Mouse (Mus musculus): ENCODE results near the gene Ece1.
A peak's percentile ranks its signal among the peaks of the same experiment; 100 is the strongest.
"Not testable (repeated sequence)": the region's sequence is repeated elsewhere in the genome, so short reads cannot be mapped to it uniquely, and the experiment has no call there.

Ece1 gene

DNA sequence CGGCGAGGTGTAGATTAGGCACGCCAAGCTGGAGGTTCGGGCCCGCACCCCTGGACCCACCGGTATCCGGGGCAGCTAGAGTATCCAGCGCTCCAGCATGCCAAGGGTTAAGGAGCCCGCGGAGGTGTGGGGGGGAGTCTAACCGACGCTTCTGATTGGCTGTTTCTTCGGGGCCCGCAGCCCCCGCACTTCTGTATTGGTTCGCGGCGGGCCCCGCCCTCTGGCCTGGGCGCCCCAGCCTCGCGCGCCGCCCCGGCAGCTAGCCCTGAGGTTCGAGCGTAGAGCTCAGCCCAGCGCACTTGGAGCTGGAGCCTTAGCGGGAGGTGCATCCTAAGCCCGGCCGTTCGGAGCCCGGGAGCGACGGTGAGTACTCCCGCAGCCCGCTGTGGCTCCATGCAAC, at the start of gene Ece1:
Ece1 (plus strand) TSS at position 219 of the 400 bp plus-strand sequence.
- DNase-seq (ENCODE audit: low spot score) = peak; percentile 85

DNA sequence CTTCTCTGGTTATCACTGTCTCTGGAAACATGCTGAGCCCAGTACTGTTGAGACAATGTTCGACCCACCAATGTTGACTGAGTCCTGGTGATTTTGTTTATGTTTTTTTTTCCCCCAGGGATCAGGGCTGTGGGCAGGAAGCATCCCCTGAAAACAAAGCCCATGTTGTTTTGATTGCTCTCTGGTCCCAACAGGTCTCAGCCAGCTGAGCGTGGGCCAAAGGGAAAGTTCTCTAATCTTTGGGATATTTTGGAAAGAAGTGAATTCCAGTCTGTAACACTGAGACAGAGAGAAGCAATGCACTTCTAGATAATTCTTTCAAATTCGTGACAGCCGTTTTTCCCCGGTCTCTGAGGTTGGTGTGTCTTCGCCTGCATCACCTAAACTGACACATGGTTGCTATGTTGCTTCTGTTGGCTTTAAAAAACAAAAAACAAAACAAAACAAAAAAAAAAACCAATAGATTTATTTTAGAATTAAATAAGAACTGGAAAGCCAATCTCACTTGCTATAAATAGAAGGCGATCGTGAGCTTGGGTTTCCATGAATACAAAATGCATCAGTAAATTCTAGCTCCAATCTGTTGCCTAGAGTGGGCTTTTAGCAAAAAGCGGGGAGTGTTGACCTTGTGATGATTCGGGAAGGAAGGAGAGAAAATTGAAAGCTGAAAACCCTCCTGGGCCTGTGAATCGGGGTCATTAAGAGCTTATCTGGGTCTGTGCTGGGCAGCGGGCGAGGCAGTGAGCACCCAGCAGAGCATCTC, 48.9 kb upstream of the Ece1 start:
- no peak for DNase-seq (ENCODE audit: low spot score)

DNA sequence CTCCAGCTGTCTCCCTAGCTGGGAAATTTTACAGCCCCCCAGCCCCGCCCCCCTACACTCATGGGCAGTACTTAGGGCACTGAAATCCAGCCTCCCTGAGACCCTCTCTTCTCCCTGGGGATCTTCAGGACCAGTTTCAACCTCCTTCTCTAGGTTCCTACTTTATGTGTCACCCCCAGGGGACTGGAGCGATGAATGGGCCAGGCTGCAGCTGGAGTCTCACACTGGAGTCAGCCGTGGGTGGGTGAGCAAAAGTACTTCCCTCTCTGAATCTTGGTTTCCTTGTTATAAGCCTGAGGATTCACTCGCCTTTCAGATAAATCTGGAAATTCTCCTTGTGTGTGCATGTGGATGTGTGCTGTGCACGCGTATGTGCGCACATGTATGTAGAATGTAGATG, 47.9 kb upstream of the Ece1 start:
- DNase-seq (ENCODE audit: low spot score) = no peak

DNA sequence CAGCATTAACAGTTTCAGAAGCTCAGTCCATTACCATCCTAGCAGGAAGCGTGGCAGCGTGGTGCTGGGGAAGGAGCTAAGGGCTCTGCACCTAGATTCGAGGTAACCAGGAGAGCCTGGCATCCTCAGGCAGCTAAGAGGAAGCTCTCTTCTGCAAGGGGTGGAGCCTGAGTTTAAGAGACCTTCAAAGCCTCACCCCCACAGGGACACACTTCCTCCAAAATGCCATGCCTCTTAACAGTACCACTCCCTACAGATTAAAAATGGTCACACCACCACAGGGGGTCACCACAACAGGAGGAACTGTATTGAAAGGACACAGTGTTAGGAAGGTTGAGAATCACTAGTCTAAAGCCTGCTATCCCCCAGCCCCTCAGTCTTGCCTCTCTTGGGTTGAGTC, 46.6 kb upstream of the Ece1 start:
- DNase-seq (ENCODE audit: low spot score) = no peak

DNA sequence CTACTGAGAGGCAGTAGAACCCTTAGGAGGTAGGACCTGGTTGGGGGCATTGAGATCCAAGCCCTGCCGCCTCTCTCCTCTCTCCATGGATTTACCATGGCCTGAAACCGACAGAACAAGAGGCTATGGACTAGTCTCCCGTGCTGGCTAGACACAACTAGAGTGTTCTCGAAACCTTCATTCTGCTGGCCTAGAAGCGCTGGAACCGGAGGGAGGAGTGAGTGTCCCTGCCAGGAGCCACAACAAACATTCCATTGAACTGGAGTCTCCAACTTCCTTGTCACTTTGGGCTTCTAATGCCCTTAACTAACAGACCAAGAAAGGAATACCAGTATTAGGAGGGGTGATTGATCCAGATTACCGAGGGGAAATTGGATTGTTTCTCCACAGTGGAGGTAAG, 45.8 kb upstream of the Ece1 start:
- DNase-seq (ENCODE audit: low spot score) = no peak

DNA sequence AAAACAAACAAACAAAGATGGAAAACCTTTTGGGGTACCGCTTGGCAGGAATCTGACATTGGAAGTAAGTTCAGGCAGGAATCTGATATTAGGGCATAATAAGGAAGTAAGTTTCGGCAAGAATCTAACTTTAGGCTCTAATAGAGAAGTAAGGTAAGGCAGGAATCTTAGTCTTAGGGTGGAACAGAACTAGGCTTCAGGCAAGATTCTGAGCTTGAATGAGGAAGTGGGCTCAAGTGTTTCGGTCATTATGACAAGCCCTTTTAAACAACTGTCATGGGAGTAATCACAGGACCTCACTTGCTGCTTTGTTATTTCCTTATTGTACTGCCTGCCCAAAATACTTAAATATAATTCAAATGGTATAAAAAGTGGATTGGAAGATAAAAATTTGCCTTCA, 43.7 kb upstream of the Ece1 start:
- DNase-seq (ENCODE audit: low spot score) = no peak

DNA sequence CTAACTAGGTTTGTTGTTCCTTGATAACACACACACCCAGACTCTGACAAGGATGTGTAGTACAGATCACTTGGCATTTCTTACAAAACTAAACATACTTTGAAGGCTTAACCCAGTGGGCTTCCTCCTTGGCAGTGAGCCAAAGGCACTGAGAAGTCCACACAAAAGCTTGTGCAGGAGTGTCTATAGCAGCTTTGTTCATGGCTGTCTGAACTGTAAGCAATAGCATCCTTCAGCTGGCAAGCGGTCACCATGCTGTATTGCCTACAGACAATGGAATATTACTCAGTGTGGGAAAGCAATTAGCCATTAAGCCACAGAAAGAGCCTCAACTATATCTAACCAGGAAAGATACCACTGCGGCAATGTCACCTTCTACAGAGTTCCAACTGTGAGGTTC, 42.5 kb upstream of the Ece1 start:
- no peak for DNase-seq (ENCODE audit: low spot score)

DNA sequence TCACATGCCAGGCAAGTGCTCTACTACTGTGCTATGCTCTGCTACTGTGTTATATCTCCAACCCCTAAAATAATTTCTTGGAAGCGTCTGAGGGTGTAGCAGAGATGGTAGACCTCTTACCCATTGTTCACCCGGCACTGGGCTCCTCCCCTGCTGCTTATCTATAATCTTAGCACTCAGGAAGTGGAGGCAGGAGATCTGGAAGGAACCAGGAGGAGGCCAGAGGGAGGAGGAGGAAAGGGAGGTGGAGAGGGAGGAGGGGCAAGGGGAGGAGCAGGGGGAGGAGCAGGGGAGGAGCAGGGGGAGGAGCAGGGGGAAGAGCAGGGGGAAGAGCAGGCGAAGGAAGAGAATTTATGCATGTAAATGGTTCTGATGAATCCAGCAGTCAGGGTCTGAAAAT, 41.3 kb upstream of the Ece1 start:
- no peak for DNase-seq (ENCODE audit: low spot score)

DNA sequence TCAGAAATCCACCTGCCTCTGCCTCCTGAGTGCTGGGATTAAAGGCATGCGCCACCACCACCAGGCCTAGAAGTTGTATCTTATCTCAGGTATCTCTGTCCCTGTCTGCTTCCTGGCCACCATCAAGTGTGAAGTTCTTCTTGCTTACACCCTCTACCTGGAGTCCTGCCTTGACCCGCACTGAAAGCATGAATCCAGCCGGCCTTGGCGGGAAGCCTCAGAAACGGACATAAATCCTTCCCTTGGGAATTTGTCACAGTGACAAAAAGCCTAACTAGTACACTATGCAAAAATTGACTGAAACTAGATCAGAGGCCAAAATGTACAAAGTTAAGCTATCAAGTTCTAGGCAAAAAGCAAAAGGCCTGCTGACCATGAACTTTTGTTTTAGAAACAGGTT, 39.5 kb upstream of the Ece1 start:
- no peak for DNase-seq (ENCODE audit: low spot score)

DNA sequence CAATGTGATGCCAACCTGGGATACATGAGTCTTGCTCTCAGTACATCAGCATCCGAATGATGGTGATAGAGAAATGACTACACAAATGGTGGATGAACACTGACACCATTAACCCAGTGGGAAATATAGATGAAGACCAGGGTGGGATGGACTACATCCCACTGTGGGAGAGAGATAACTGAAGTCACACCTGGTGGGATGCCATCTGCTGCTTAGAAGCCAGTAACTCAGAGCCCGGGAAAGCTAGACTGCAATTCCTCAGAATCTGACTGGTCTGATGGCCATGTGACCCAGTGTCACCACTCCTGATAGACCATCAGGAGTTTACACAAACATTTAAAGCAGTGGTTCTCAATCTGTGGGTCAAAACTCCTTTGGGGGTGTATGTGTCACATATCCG, 38.5 kb upstream of the Ece1 start:
- no peak for DNase-seq (ENCODE audit: low spot score)

DNA sequence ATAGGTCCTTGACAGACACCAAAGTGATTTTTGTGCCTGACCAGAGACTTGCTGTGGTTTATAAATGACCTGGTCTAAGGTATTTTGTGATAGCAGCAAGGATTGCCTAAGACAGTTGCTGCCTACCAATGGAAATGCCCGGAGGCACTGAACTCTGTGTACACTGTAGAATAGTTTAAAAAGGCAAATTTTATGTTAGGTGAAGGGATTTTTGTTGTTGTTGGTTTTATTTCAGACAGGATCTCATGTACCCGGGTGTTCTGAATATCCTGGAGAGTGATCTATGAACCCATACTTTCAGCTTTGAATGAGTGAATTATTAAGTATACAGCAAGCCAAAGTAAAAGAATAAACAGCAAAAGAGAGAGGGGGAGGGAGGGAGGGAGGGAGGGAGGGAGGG, 37.2 kb upstream of the Ece1 start:
- DNase-seq (ENCODE audit: low spot score) = no peak

DNA sequence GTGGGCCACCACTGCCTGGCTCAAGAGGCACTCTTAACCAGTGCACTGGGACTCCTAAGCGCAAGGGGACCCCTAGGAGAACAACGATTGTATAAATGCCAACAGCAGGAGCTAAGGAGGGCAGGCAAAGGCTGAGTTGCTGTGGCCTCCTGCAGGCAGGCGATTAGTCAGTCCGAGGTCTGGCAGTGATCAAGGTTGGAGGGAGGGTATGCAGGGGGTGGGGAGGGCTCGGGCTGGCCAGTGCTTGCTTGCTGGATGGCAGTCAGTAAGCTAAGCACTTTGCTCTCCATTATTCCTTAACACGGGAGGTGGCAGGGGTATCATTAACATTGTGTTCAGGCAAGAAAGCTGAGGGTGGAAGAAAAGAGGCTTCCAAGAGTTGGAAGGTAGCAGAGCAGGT, 31.7 kb upstream of the Ece1 start:
- DNase-seq (ENCODE audit: low spot score) = no peak

DNA sequence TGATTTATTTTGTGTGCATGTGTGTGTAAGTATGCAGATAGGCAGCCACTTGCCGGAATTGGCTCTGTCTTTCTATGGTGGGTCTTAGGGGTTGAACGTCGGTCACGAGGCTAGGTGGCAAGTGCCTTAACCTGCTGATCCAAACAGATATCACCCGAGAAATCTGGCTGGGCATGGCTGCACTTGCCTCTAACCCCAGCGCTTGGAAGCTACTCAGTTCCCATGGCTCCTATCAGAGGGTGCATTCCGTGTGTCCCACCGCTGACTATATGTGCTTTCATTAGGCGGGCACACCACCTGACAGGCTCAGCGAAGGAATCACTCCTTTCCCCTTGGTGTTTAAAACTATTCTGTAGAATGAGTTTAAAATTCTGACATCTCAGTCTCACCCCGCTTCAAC, 30.4 kb upstream of the Ece1 start:
- no peak for DNase-seq (ENCODE audit: low spot score)

DNA sequence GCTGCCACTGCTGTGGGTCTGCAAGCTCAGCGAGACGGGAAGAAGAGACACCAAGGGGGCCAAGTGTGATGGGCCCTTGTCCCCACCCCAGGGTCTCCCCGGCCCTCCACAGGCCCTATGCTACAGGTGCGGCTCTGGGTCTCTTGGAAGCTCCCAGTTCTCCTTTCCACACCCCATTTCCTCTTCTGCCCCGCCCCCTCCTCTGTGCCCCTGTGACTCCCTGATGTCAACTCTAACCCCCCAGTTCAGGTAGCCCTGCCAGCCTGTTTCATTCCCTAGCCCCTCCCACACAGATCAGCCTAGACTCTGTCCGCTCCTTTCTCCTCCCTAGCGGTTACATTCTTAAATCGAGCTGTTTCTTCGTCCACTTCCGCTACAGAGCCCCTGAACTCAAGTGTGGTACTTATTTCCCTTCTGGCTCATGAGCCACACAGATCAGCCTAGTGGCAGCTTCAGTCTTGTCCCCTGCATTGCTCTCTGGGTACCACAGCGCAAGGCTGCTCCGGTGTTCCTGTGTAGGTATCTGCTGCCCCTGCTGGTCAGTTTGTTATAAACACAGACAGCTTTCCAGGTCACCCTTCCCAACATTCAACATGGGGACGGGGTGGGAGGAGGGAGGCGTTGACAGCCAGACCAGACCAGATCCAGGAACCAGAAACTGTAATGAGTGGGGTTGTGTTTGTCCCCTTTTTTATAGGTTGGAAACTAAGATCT, 26.3 kb upstream of the Ece1 start:
- DNase-seq (ENCODE audit: low spot score) = peak; percentile 56

DNA sequence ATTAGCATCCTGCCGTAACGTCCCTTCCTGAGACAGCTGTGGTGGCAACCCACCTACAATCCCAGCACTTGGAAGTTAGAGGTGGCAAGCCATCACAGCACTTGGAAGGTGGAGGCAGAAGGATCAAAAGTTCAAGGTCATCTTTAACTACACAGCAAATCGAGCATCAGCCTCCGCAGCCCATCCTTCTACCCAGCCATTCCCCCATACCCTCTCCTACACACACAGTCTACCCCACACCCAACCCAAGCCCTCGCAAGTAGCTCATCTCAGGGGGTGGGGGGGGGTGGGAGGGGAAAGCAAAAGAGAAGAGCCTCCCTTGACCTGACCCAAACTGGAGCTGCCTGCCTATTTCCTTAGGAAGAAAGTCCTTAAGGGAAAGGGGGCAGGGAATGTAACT, 25.3 kb upstream of the Ece1 start:
- DNase-seq (ENCODE audit: low spot score) = no peak

DNA sequence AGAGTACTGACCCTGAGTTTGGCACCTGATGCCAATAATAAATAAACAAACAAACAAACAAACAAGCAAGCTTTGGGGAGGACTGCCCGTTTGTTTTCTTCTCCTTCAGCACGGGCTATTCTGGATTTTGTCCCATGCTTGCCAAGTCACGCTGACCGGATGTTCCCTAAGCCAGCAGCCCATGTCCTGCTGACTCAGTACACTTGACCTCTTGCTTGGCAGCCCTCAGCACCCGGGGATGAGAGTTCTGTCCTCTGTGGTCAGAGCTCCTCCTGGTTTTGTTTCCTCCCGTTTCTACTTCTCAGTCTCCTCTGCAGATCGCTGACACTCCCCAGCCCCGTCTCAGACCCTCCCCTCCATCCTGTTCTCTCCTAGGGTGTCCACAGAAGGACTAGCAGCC, 24.2 kb upstream of the Ece1 start:
- DNase-seq (ENCODE audit: low spot score) = peak; percentile 39

DNA sequence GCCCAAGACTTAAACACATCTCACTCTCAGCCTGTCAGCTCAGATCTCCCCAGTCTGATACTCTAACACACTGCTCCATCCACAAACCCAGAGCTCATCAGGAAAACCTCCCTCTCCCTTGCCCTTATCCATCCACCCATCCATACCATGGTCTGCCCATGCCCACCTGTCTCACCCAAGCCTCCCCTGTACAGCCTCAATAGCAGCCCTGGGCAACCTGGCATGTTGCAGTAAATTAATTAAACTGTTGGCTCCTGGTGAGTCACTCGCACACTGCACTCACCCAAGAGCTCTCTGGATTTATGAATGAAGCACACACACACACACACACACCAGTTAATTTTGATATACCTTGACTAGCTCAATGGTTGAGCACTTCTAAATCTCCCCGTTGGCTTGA, 23.2 kb upstream of the Ece1 start:
- no peak for DNase-seq (ENCODE audit: low spot score)

DNA sequence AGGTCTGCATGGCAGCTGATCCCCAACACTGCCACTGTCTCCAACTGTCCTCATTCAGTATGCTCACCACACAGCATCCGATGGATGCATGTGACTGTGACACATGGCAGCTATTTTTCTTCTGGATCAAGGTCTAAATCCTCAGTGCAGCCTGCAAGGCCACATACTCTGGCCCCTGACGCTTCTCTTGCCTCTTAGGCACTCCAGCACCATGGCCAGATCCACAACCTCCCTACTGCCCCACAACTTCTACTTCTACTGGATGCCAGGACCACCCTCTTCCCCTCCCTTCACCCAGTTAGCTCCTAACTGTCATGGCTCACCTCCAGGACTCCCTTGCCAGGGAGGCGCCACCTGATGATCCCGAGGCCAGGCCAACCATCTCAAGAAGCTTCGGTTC, 22.6 kb upstream of the Ece1 start:
- DNase-seq (ENCODE audit: low spot score) = no peak

DNA sequence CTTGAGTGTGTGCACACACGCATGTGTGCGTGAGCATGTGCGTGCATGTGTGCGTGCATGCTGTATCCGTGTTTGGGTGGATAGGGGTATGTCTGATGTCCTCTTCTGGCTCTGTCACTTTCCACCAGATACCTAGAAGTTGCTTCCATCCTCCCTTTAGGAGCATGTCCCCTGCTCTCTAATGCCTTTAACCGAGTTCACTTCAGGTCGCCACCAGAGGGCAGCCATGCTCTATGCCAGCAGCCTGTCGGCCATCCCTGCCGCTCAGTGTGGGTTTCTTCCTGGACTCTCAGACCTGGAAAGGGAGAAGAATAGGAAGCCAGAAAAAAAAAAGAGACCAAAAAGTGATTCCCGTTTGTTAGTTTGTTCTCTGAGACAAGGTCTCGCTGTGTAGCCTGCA, 17.4 kb upstream of the Ece1 start:
- peak; percentile 43 for DNase-seq (ENCODE audit: low spot score)

DNA sequence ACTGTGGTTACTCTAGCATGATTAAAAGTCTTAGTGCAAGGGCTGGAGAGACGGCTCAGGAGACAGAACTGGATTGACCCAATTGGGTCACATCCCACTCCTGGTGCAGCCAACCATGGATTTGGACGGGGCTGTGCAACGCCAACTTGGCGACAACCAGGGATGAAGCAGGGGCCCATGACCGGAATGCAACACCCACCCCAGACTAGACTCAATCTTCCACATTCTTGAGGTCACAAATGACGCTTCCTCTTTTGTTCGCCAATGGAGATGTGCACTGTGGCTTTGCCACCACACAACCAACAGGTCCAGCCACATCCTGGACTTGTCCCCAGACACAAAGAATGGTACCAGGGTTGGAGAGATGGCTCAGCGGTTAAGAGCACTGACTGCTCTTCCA, 14.4 kb upstream of the Ece1 start:
- not testable (repeated sequence) for DNase-seq (ENCODE audit: low spot score)

DNA sequence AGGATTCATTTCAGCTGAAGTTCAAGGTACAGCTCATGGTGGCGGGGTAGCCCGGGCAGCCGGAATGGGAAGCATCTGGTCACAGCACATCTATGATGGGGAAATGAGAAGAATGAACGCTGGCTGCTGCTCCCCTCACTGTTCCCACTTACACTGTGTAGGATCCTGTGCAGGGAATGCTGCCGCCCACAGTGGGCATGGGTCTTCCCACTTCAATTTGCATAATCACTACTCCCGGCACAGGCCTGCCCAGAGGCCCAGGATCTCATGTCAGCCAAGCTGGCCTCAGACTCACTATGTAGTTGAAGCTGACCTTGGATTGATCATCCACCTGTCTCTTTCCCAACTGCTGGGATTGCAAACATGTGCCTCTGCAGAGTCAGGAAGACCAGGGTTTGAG, 11.9 kb upstream of the Ece1 start:
- DNase-seq (ENCODE audit: low spot score) = no peak

DNA sequence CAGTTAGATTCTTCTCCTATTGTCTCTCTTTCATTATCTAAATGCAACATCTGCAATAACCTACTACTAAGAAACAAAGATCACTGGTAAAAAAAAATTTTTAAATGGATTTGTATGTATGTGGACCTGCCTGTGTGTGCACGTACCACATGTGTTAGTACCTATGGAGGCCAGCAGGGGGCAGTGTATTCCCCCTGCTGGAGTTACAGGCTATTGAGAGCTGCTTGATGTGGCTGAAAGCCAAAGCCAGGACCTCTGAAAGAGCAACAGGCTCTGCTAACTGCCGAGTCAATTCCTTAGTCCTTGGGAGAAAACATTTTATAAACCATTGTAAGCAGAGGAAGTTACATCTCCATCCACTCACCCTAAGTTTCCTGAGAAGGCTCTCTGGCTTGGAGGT, 10.6 kb upstream of the Ece1 start:
- DNase-seq (ENCODE audit: low spot score) = peak; percentile 55

DNA sequence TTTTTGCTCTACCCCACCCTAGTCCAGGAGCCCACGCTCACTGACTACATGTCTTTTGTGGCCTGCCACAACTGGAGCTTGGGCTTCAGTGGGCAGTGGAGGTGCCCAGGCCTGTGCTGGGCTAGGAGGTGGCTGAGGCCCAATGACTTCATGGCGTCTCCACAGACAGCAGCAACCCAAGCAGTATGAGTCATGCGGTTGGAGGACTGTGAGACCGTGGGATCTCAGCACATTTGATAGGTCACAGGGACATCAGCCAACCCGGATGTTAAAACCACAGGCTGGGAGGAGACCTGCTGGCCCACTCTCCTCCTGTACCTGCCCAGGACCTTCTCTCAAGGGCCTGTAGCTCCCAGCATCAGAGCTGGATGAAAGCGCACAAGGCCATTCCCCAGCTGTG, 8.2 kb upstream of the Ece1 start:
- no peak for DNase-seq (ENCODE audit: low spot score)

DNA sequence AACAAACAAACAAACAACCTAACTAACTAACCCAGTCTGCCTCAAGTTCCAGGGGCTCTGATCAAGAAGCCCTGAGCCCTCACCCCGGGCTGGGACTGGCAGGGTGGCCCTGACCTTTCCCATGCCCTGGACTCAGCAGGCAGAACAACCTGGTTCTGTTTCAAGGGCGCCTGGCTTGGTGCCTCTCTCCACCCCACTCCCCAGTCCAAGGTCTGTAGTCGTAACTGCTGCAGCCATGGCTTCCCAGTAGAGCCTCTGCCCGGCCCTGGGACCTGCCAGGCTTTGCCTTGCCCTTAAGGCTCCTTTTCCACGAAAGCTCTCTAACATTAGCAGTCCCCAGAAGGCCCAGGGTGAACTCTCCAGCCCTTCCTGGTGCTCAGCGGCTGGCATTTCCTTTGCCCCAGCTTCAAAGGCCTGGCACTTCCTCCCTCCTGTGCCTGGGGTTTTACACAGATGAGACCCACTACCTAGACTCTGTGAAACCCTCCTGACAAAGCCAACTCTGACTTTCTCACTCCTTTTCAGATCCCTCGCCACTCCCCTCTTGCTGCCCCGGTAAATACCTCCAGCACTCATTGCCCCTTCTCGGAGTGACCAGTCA, 6.2 kb upstream of the Ece1 start:
- peak; percentile 75 for DNase-seq (ENCODE audit: low spot score)

Measured in testis, postnatal 14 days (tissue).